Mouse (Mus musculus) liver, adult 2 months (tissue): ENCODE measurements around the gene Gid8. TPM values are rescaled to one million over a fixed set of nuclear protein-coding genes. Genes with fewer than 3 reads are reported as not detected.
A peak's percentile ranks its signal among the peaks of the same experiment; 100 is the strongest.

Experiments
- DNase-seq: peaks from one replicate; pipeline ENCODE4 v3.0.0-alpha.2; 2011; ENCODE audit warnings: low read depth, low spot score; ENCODE audit errors: extremely low read depth
- H3K27ac ChIP-seq: fragments of 200-500 bp; replicated peaks from 2 replicates; pipeline ENCODE4 v1.5.1; 2012; ENCODE audit warnings: low read depth, mild to moderate bottlenecking, control low read depth, inconsistent platforms, low read length; ENCODE audit not compliant: insufficient read depth
- H3K27me3 ChIP-seq: fragments of 200-500 bp; 2 replicates; pipeline ENCODE4 v1.6.1; 2012; ENCODE audit warnings: mild to moderate bottlenecking, moderate library complexity, low read length, inconsistent platforms; ENCODE audit not compliant: control insufficient read depth, insufficient read depth
- H3K36me3 ChIP-seq: fragments of 200-500 bp; 2 replicates; pipeline ENCODE4 v1.6.1; 2012; ENCODE audit warnings: low read length, inconsistent platforms; ENCODE audit not compliant: control insufficient read depth, insufficient read depth
- H3K4me1 ChIP-seq: fragments of 200-500 bp; 2 replicates; pipeline ENCODE4 v1.6.1; 2011; ENCODE audit warnings: low read length; ENCODE audit not compliant: control insufficient read depth, insufficient read depth
- H3K4me3 ChIP-seq: fragments of 200-500 bp; 2 replicates; pipeline ENCODE4 v1.5.1; 2011; ENCODE audit warnings: low read depth, mild to moderate bottlenecking, control low read depth, low read length, moderate library complexity; ENCODE audit not compliant: insufficient read depth
- H3K79me2 ChIP-seq: fragments of 200-500 bp; 2 replicates; pipeline ENCODE4 v1.6.1; 2012; ENCODE audit warnings: inconsistent platforms, mild to moderate bottlenecking, low read length, moderate library complexity; ENCODE audit not compliant: control insufficient read depth, insufficient read depth
- H3K9ac ChIP-seq: fragments of 200-500 bp; 2 replicates; pipeline ENCODE4 v1.6.1; 2012; ENCODE audit warnings: low read depth, mild to moderate bottlenecking, control low read depth, inconsistent platforms, low read length
- CTCF ChIP-seq: fragments of 200-500 bp; IDR thresholded peaks from 2 replicates; pipeline ENCODE4 v1.5.1; 2011; ENCODE audit warnings: low read depth, low read length, control low read depth
- POLR2A ChIP-seq: fragments of 200-500 bp; IDR thresholded peaks from 2 replicates; pipeline ENCODE4 v1.6.1; 2011; ENCODE audit warnings: low read length, control low read depth; ENCODE audit not compliant: insufficient read depth; ENCODE audit errors: extremely low read depth
- WGBS: fragments of 180-500 bp; shearing (Covaris S2); methylation state at CpG from one replicate; pipeline ENCODE4 v1.1.7; 2018; 5-methylcytosine and 5-hydroxymethylcytosine counted together
- polyA plus RNA-seq: library from polyadenylated mRNA; depleted of rRNA; stranded (reverse); fragments of >200 nt; gene quantifications from 2 replicates; pipeline ENCODE4 v1.2.3, GENCODE M21; 2012
- total RNA-seq: library from RNA; depleted of rRNA; stranded (reverse); fragments of >200 nt; gene quantifications from 2 replicates; pipeline ENCODE4 v1.2.3, GENCODE M21; 2014

The Gid8 gene
- total and polyA plus RNA-seq, 2 experiments = 23.6 to 54.7 TPM

DNA sequence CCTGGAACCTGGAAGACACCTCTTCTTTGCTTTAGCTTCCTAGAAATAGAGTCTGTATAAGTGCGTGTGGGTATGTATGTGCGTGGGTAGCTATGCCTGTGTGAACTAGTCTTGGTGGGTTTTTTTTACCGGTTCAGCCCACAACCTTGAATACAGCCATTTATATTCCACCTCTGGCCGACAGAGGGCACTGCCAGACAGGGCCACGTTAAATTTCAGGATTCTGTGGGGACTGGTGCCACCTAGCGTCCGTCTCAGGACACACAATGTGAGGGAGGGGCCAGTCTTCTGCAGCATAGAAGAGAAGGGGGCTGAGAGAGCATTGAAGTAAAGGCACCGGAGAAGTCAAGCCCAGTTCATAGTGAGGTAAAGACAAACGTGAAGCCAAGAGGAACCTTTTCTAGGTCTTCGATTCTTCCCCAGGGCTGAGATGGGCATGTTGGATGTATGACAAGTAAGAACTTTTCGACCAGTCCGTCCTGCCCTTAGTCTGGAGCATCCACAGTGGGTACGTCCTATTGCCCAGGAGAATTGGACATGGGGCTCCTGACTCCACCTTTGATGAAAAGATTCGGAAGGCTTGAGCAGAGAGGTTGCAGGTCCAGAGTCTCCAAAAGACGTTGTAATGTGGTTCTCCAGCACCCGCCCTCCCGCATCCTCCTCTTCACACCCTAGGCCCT, 35.5 kb downstream of the Gid8 start:
- Histone ChIP-seq H3K27ac (no peak overlapping the region), H3K27me3 (no peaks in the 10 kb centered on the region), H3K4me1 (no peaks in the 10 kb centered on the region), H3K79me2 (no peaks in the 10 kb centered on the region), H3K4me3 (no peak overlapping the region), H3K9ac (no peak overlapping the region), H3K36me3 (no peaks in the 10 kb centered on the region)
- DNase-seq = peak; percentile 51
- TF ChIP-seq POLR2A (no peak), CTCF (peak; percentile 100)
- 33% methylated on average over 17 of the region's 17 CpGs for WGBS

DNA sequence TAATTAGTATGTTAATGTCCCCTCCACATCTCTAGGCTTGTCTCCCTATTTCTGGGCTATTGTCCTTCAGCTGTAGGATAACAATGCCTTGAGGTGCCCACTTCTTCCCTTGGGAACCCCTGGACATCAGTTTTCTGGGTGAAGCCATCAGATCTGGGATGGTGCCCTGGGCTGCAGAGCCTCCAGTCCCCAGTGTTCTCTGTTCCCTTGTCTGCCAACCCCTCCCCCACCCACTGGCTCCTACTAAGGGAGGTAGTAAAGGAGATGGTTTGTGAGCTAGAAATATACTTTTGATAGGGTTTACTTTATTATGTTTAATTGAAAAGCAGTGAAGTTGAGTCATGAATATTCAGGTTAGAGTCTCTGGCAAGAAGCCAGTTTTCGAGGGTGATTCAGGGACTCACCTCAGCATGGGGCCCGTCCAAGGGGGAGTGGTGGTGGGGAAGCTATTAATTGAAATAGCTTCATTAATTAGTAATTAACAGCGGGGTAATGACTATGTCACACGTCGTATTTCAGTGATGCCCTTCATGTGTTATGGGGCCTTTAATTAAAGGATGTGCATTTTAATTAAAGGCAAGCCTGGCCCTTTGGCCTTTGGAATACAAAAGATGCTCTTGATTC, 36.8 kb downstream of the Gid8 start:
- H3K9ac ChIP-seq = no peak overlapping the region
- no peaks in the 10 kb centered on the region for H3K79me2 ChIP-seq
- no peaks in the 10 kb centered on the region for H3K36me3 ChIP-seq
- H3K4me3 ChIP-seq = no peak overlapping the region
- 53% methylated on average over 5 of the region's 5 CpGs for WGBS
- H3K4me1 ChIP-seq = no peaks in the 10 kb centered on the region
- no peak overlapping the region for H3K27ac ChIP-seq
- TF ChIP-seq POLR2A = no peak
- TF ChIP-seq CTCF = no peak
- no peak for DNase-seq
- no peaks in the 10 kb centered on the region for H3K27me3 ChIP-seq

DNA sequence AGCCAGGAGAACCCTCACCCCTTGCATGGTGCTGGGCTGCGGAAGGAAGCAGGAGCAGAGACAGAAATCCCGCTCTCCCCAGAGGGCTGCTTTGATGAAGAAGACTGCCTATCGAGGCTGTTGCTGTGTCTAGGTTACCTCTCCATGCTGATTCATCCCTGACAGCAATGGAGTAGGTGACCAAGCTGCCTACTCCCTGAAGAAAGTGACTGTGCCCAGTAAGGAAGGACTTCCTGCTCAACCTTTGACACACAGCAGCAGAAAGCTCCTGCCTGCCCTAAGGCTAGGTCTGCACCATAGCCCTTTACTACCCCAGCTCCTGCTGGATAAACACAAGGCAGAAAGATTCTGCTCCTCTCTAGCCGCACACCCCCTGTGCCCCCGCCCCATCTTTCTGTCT, 39.0 kb downstream of the Gid8 start:
- Histone ChIP-seq H3K36me3 (no peaks in the 10 kb centered on the region), H3K4me1 (no peaks in the 10 kb centered on the region), H3K4me3 (no peak overlapping the region), H3K27ac (no peak overlapping the region), H3K79me2 (no peaks in the 10 kb centered on the region), H3K27me3 (no peaks in the 10 kb centered on the region), H3K9ac (no peak overlapping the region)
- TF ChIP-seq POLR2A = no peak
- no peak for TF ChIP-seq CTCF
- WGBS = 58% methylated on average over 5 of the region's 5 CpGs
- DNase-seq = no peak

DNA sequence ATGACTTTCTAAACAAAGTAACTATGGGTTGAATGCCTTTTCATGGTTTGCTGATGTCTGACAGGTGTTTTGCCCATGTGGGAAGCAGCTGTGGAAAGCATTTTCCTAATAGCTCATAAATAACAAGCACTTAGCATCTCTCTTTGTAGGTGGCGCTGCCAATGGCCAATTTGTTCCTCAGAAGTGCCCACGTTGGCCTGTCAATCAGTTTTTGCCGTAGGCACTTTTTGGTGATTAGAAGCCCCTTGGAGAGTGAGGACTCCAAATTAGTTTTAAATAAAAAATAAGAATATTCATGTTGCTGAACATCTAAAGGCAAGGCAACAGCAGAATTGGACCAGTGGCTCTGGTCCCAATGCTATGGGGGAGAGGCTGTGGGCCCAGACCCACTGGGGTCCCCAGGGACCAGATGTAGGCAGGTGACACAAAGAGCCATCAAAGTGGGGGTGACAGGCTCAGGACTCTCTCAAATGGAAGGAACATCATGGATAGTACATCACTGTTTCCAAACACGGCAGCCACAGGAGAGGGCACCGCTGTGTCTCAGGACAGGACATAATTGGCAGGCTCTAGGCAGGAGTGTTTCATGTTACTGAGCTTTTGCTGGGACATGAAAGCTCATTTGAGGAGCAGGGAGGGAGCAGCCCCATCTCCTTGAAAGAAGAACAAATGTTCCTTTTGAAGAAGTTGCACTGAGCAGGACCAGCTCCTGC, 45.2 kb downstream of the Gid8 start:
- no peaks in the 10 kb centered on the region for H3K36me3 ChIP-seq
- TF ChIP-seq POLR2A (no peak), CTCF (no peak)
- H3K27ac ChIP-seq = no peak overlapping the region
- H3K27me3 ChIP-seq = no peaks in the 10 kb centered on the region
- H3K9ac ChIP-seq = no peak overlapping the region
- WGBS = 83% methylated on average over 5 of the region's 5 CpGs
- DNase-seq = no peak
- no peak overlapping the region for H3K4me3 ChIP-seq
- no peaks in the 10 kb centered on the region for H3K79me2 ChIP-seq
- no peaks in the 10 kb centered on the region for H3K4me1 ChIP-seq

DNA sequence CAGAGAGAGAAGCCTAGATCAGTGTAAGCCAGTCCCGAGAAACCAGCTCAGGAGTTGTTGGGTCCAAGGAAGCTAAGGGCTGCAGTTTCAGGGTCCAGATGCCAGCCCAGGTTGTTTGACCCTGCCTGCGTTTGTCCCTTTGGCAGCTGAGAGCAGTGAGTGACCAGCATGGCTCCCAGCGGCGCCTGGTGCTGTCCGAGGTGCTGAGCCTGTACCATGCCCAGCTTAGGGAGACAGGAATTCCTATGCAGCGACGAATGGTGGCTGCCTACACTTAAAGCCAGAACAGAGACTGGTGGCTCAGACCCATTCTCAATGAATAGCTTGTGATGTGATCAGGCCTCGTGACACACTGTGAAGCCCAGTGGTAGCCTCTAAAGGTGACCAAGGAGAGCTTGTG, 46.0 kb downstream of the Gid8 start:
- no peak for TF ChIP-seq POLR2A
- TF ChIP-seq CTCF = no peak
- Histone ChIP-seq H3K9ac (no peak overlapping the region), H3K79me2 (no peaks in the 10 kb centered on the region), H3K27me3 (no peaks in the 10 kb centered on the region), H3K27ac (no peak overlapping the region), H3K36me3 (no peaks in the 10 kb centered on the region), H3K4me1 (no peaks in the 10 kb centered on the region), H3K4me3 (no peak overlapping the region)
- peak; percentile 14 for DNase-seq
- 6% methylated on average over 8 of the region's 8 CpGs for WGBS
